8 mouse cellular contexts compared by ENCODE assay signal in the genomic region with DNA sequence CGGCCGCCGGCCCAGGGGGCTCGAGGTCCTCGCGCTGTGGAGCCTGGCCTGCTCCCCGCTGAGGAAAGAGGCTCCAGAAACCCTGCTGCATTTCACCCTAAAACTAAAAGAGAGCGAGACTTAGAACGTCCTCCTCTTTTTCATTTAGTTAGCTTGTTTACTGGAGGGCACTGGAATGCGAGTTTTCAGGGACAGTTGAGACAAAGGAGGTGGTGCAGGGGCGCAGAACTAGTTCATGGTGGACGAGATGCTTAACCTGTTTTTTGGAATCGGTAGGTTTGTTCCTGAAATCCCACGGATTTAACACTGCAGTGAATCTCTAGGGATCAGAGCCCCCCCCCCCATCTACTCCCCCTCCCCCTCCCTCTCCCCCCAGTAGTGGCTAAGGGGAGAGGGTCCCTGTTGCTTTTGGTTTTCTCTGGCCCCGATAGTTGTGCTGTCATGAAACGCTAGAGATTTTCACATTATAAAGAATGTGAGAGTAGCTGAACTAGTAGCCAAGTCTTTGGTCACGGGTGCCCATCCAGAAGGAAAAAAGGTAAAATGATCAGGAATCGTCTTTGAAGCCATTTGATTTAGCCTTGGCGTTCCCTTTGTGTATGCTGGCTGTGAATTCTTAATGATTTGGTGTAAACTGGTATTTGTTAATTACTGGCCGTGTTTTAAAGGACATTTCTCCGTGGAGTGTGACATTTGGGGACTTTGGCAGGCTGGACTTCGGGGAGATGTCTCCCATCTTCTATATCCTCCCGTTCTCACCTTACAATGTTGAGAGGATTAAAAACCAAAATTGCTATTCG. TPM values are rescaled to one million over a fixed set of nuclear protein-coding genes. Genes with fewer than 3 reads are reported as not detected.
DNase-seq lines count a peak whose midpoint lies in the region; ATAC-seq lines count a peak whose summit lies in the region.

No protein-coding gene starts in this region.

- DNase-seq in cerebellum, adult 11 months = peak; percentile 16
- DNase-seq in cerebellum, adult 8-10 months = no peak
- DNase-seq in ovary, postnatal 36 days (ENCODE audit: low spot score) = no peak
- no peak for DNase-seq in ovary, postnatal 14 days (ENCODE audit: low spot score)

- H3K27ac ChIP-seq in intestine, embryonic 16.5 days (ENCODE audit: low read length) = peak overlapping the region; percentile 50
- peak overlapping the region; percentile 99 for H3K27ac ChIP-seq in neural tube, embryonic 15.5 days (replicated peaks)

- no peaks in the 10 kb centered on the region for H3K27me3 ChIP-seq in megakaryocyte, embryonic 14.5 days (replicated peaks)
- H3K27me3 ChIP-seq in intestine, embryonic 16.5 days (replicated peaks; ENCODE audit: control insufficient read depth, insufficient read depth, low read length) = no peaks in the 10 kb centered on the region
- no peaks in the 10 kb centered on the region for H3K27me3 ChIP-seq in neural tube, embryonic 15.5 days (replicated peaks)

- WGBS in intestine, embryonic 16.5 days = 5% methylated on average over 24 of the region's 24 CpGs
- 3% methylated on average over 24 of the region's 24 CpGs for WGBS in neural tube, embryonic 15.5 days

- no peaks in the 10 kb centered on the region for H3K9me3 ChIP-seq in megakaryocyte, embryonic 14.5 days
- H3K9me3 ChIP-seq in intestine, embryonic 16.5 days (ENCODE audit: control insufficient read depth, low read length) = no peaks in the 10 kb centered on the region
- no peaks in the 10 kb centered on the region for H3K9me3 ChIP-seq in neural tube, embryonic 15.5 days (replicated peaks)

- H3K9ac ChIP-seq in intestine, embryonic 16.5 days (ENCODE audit: low read depth, low read length) = peak overlapping the region; percentile 93
- H3K9ac ChIP-seq in neural tube, embryonic 15.5 days (replicated peaks) = peak overlapping the region; percentile 100

- peak overlapping the region; percentile 92 for H3K4me2 ChIP-seq in intestine, embryonic 16.5 days (ENCODE audit: low read depth, low read length)
- H3K4me2 ChIP-seq in neural tube, embryonic 15.5 days = peak overlapping the region; percentile 64

- H3K4me1 ChIP-seq in megakaryocyte, embryonic 14.5 days = peaks cover 56% of the 10 kb centered on the region
- peaks cover 7% of the 10 kb centered on the region; the same call in 1 of the 2 replicates for H3K4me1 ChIP-seq in intestine, embryonic 16.5 days (ENCODE audit: control insufficient read depth, insufficient read depth, low read length)
- peaks cover 36% of the 10 kb centered on the region for H3K4me1 ChIP-seq in neural tube, embryonic 15.5 days

- no peaks in the 10 kb centered on the region for H3K36me3 ChIP-seq in megakaryocyte, embryonic 14.5 days (replicated peaks; ENCODE audit: low read length)
- no peaks in the 10 kb centered on the region for H3K36me3 ChIP-seq in intestine, embryonic 16.5 days (ENCODE audit: control insufficient read depth, insufficient read depth, low read length)
- H3K36me3 ChIP-seq in neural tube, embryonic 15.5 days = no peaks in the 10 kb centered on the region

- peak overlapping the region; percentile 99 for H3K4me3 ChIP-seq in megakaryocyte, embryonic 14.5 days (replicated peaks)
- peak overlapping the region; percentile 92 for H3K4me3 ChIP-seq in intestine, embryonic 16.5 days (ENCODE audit: low read length)
- H3K4me3 ChIP-seq in neural tube, embryonic 15.5 days (replicated peaks) = peak overlapping the region; percentile 79

- ATAC-seq in megakaryocyte, adult 5-6 weeks (ENCODE audit: poor library complexity, severe bottlenecking) = no peak
- ATAC-seq in intestine, embryonic 16.5 days = no peak; the same call in 1 of the 2 replicates
- ATAC-seq in neural tube, embryonic 15.5 days (ENCODE audit: low FRiP score) = peak; percentile 32

RNA-seq across cellular contexts. Expression of gene Rnf130, which starts 0.8 kb away (rescaled TPM):
- 23.9 and 25.1 TPM in 2 replicates for polyA plus RNA-seq in megakaryocyte, embryonic 14.5 days (2012; ENCODE audit: insufficient read depth, low replicate concordance)
- total RNA-seq in megakaryocyte, adult 5-6 weeks (2015) = 424 and 462 TPM in 2 replicates
- 408 and 436 TPM in 2 replicates for total RNA-seq in megakaryocyte, adult 5-6 weeks (2017)
- 14.7 and 21.2 TPM in 2 replicates for polyA plus RNA-seq in intestine, embryonic 16.5 days (2015; fragmentation: Nextera tagmentation; extraction: Ambion mirVana)
- polyA plus RNA-seq in neural tube, embryonic 15.5 days (2015; fragmentation: Nextera tagmentation; extraction: Ambion mirVana) = 56.8 and 58.5 TPM in 2 replicates
